Mouse (Mus musculus) spleen, adult 2 months (tissue): ENCODE results near the gene Ctcfl.

ENCODE experiments used
- CTCF ChIP-seq: fragments of 200-500 bp; IDR thresholded peaks from 2 replicates; pipeline ENCODE4 v1.5.1; 2011; ENCODE audit warnings: mild to moderate bottlenecking, inconsistent platforms; ENCODE audit not compliant: insufficient read depth, insufficient read length, insufficient replicate concordance; ENCODE audit errors: extremely low read depth
- POLR2A ChIP-seq: fragments of 200-500 bp; IDR thresholded peaks from 2 replicates; pipeline ENCODE4 v1.6.1; 2011; ENCODE audit warnings: low read depth, low read length, inconsistent platforms

DNA sequence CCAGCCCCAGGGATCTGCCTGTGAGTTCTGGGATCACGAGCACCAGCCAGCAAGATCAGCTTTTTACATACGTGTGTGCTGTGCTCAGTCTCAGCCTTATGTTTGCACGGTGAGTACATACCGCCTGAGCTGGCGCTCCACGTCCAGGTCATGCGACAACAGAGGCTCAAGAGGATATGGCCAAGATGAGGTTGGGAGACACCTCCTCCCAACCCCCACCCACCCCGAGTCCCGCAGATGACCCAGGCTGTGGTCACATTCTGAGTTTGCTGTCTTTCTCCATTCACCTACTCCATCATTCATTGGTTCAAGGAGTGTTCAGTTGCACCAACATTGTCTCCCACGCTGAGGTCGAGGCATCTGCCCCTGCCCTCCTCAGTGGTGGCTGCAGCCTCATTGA is 34.5 kb downstream of the Ctcfl start:
- TF ChIP-seq CTCF = no peak
- TF ChIP-seq POLR2A = no peak
